Mouse (Mus musculus): ENCODE data around the gene Gm13078.

GRCm38 (mm10) chr4:143719155-143719554, at the start of gene Gm13078:
- TF ChIP-seq CTCF (IDR thresholded peaks at IDR 0.05; ENCODE audit: low read depth, low read length) (no peak), GATA1 (IDR thresholded peaks at IDR 0.05; ENCODE audit: borderline replicate concordance, low read length) (no peak), POLR2AphosphoS5 (IDR thresholded peaks at IDR 0.05; ENCODE audit: insufficient replicate concordance, low read depth, low read length) (no peak), GATA2 (IDR thresholded peaks at IDR 0.05; ENCODE audit: borderline replicate concordance, low read depth, low read length) (no peak)

All from G1E (cell line).